Mouse (Mus musculus): ENCODE results near the gene Tyrp1.

Gene Tyrp1

GRCm38 (mm10) chr4:80834050-80834449, at the start of gene Tyrp1:
TSS of gene Tyrp1 (plus strand) at chr4:80834123.
- no peak for DNase-seq (ENCODE audit: extremely low read depth, low read depth)

GRCm38 (mm10) chr4:80788339-80788738, 45.6 kb upstream of the Tyrp1 start:
- no peak for DNase-seq (ENCODE audit: extremely low read depth, low read depth)

GRCm38 (mm10) chr4:80819511-80819910, 14.4 kb upstream of the Tyrp1 start:
- DNase-seq (ENCODE audit: extremely low read depth, low read depth): no peak

GRCm38 (mm10) chr4:80821945-80822344, 12.0 kb upstream of the Tyrp1 start:
- no peak for DNase-seq (ENCODE audit: extremely low read depth, low read depth)

- no peak for DNase-seq (ENCODE audit: extremely low read depth, low read depth)
These were observed 5.7 kb upstream of the Tyrp1 start for GRCm38 (mm10) chr4:80828232-80828631.

GRCm38 (mm10) chr4:80839317-80839716, 5.4 kb downstream of the Tyrp1 start:
- DNase-seq (ENCODE audit: extremely low read depth, low read depth): no peak

GRCm38 (mm10) chr4:80841980-80842379, 8.1 kb downstream of the Tyrp1 start:
- DNase-seq (ENCODE audit: extremely low read depth, low read depth): no peak

- DNase-seq (ENCODE audit: extremely low read depth, low read depth): no peak
These were observed 9.8 kb downstream of the Tyrp1 start for GRCm38 (mm10) chr4:80843752-80844151.

- no peak for DNase-seq (ENCODE audit: extremely low read depth, low read depth)
These were observed 12.1 kb downstream of the Tyrp1 start for GRCm38 (mm10) chr4:80846052-80846451.

- no peak for DNase-seq (ENCODE audit: extremely low read depth, low read depth)
These were observed 18.9 kb downstream of the Tyrp1 start for GRCm38 (mm10) chr4:80852590-80853425.

GRCm38 (mm10) chr4:80855495-80855894, 21.6 kb downstream of the Tyrp1 start:
- no peak for DNase-seq (ENCODE audit: extremely low read depth, low read depth)

- DNase-seq (ENCODE audit: extremely low read depth, low read depth): no peak
These were observed 29.0 kb downstream of the Tyrp1 start for GRCm38 (mm10) chr4:80862962-80863361.

GRCm38 (mm10) chr4:80863906-80864305, 30.0 kb downstream of the Tyrp1 start:
- DNase-seq (ENCODE audit: extremely low read depth, low read depth): no peak

GRCm38 (mm10) chr4:80864511-80864922, 30.6 kb downstream of the Tyrp1 start:
- no peak for DNase-seq (ENCODE audit: extremely low read depth, low read depth)

- DNase-seq (ENCODE audit: extremely low read depth, low read depth): no peak
These were observed 32.1 kb downstream of the Tyrp1 start for GRCm38 (mm10) chr4:80866065-80866464.

GRCm38 (mm10) chr4:80869598-80869997, 35.7 kb downstream of the Tyrp1 start:
- DNase-seq (ENCODE audit: extremely low read depth, low read depth): no peak

- DNase-seq (ENCODE audit: extremely low read depth, low read depth): no peak
These were observed 39.1 kb downstream of the Tyrp1 start for GRCm38 (mm10) chr4:80872847-80873644.

GRCm38 (mm10) chr4:80874121-80874859, 40.4 kb downstream of the Tyrp1 start:
- no peak for DNase-seq (ENCODE audit: extremely low read depth, low read depth)

GRCm38 (mm10) chr4:80875055-80875454, 41.1 kb downstream of the Tyrp1 start:
- DNase-seq (ENCODE audit: extremely low read depth, low read depth): no peak

- no peak for DNase-seq (ENCODE audit: extremely low read depth, low read depth)
These were observed 48.2 kb downstream of the Tyrp1 start for GRCm38 (mm10) chr4:80881996-80882599.

GRCm38 (mm10) chr4:80886631-80887030, 52.7 kb downstream of the Tyrp1 start:
- DNase-seq (ENCODE audit: extremely low read depth, low read depth): no peak

Measured in MEL-GATA-1-ER (cell line).